Mouse (Mus musculus) cerebellum, adult 2 months (tissue): ENCODE measurements at regions not wholly inside any gene's neighbourhood (a gene's known extent, or its start where the extent isn't known, plus 50 kb on each side); places are given as distances from the start of the nearest gene placed in this dataset.

Source experiments
- DNase-seq, 2 experiments: peaks; one replicate each; pipeline ENCODE4 v3.0.0; 2021
- H3K27ac ChIP-seq: fragments of 200-500 bp; 2 replicates; pipeline ENCODE4 v1.5.1; 2012; ENCODE audit warnings: low read length, control low read depth, inconsistent platforms; ENCODE audit not compliant: insufficient read depth
- H3K27me3 ChIP-seq: fragments of 200-500 bp; 2 replicates; pipeline ENCODE4 v1.6.1; 2012; ENCODE audit warnings: inconsistent platforms, mild to moderate bottlenecking, low read length, moderate library complexity; ENCODE audit not compliant: control insufficient read depth, insufficient read depth
- H3K4me1 ChIP-seq: fragments of 200-500 bp; 2 replicates; pipeline ENCODE4 v1.6.1; 2011; ENCODE audit warnings: low read length; ENCODE audit not compliant: control insufficient read depth, insufficient read depth
- H3K4me3 ChIP-seq: fragments of 200-500 bp; replicated peaks from 2 replicates; pipeline ENCODE3; 2011; ENCODE audit warnings: mild to moderate bottlenecking, low read depth, low read length, control low read depth; ENCODE audit not compliant: insufficient read depth
- CTCF ChIP-seq: fragments of 200-500 bp; IDR thresholded peaks from 2 replicates; pipeline ENCODE4 v1.5.1; 2011; ENCODE audit warnings: low read depth, mild to moderate bottlenecking, control low read depth, low read length, moderate library complexity, borderline replicate concordance; ENCODE audit not compliant: insufficient read depth
- POLR2A ChIP-seq: fragments of 200-500 bp; IDR thresholded peaks from 2 replicates; pipeline ENCODE4 v1.6.1; 2011; ENCODE audit warnings: low read length, control low read depth, borderline replicate concordance; ENCODE audit not compliant: insufficient read depth
- WGBS: fragments of 180-500 bp; shearing (Covaris S2); methylation state at CpG from one replicate; pipeline ENCODE4 v1.1.7; 2018; 5-methylcytosine and 5-hydroxymethylcytosine counted together

- Histone ChIP-seq H3K4me3 (no peak overlapping the region), H3K27ac (no peak overlapping the region), H3K27me3 (no peaks in the 10 kb centered on the region), H3K4me1 (no peaks in the 10 kb centered on the region)
- DNase-seq, result no peak
- TF ChIP-seq POLR2A (no peak), CTCF (no peak)
- 87% methylated on average over 24 of the region's 24 CpGs for WGBS
Observed at GRCm38 (mm10) chr3:131941961-131942753, 142.9 kb upstream of the Dkk2 start.

GRCm38 (mm10) chr3:131943436-131943835 lies 141.7 kb upstream of the Dkk2 start:
- Histone ChIP-seq H3K27me3 (no peaks in the 10 kb centered on the region), H3K4me1 (no peaks in the 10 kb centered on the region), H3K4me3 (no peak overlapping the region), H3K27ac (no peak overlapping the region)
- WGBS, result 91% methylated on average over 7 of the region's 7 CpGs
- TF ChIP-seq CTCF (no peak), POLR2A (no peak)
- no peak for DNase-seq

GRCm38 (mm10) chr3:131955771-131956170 lies 129.3 kb upstream of the Dkk2 start:
- Histone ChIP-seq H3K4me1 (no peaks in the 10 kb centered on the region), H3K27me3 (no peaks in the 10 kb centered on the region), H3K4me3 (no peak overlapping the region), H3K27ac (no peak overlapping the region)
- no peak for TF ChIP-seq CTCF
- TF ChIP-seq POLR2A, result no peak
- DNase-seq, result no peak
- WGBS, result 96% methylated on average over 11 of the region's 11 CpGs

GRCm38 (mm10) chr3:131960636-131961035 lies 124.5 kb upstream of the Dkk2 start:
- no peak for TF ChIP-seq POLR2A
- TF ChIP-seq CTCF, result no peak
- H3K4me3 ChIP-seq, result no peak overlapping the region
- H3K27ac ChIP-seq, result no peak overlapping the region
- no peak for DNase-seq
- no peaks in the 10 kb centered on the region for H3K27me3 ChIP-seq
- H3K4me1 ChIP-seq, result no peaks in the 10 kb centered on the region
- 89% methylated on average over 1 of the region's 1 CpGs for WGBS

GRCm38 (mm10) chr3:131961571-131961970 lies 123.5 kb upstream of the Dkk2 start:
- DNase-seq, result no peak
- TF ChIP-seq CTCF (no peak), POLR2A (no peak)
- Histone ChIP-seq H3K27ac (no peak overlapping the region), H3K4me3 (no peak overlapping the region), H3K4me1 (no peaks in the 10 kb centered on the region), H3K27me3 (no peaks in the 10 kb centered on the region)

GRCm38 (mm10) chr3:131962870-131963269 lies 122.2 kb upstream of the Dkk2 start:
- WGBS, result 53% methylated on average over 2 of the region's 2 CpGs
- H3K4me1 ChIP-seq, result no peaks in the 10 kb centered on the region
- no peak overlapping the region for H3K4me3 ChIP-seq
- H3K27ac ChIP-seq, result no peak overlapping the region
- DNase-seq, result no peak
- H3K27me3 ChIP-seq, result no peaks in the 10 kb centered on the region
- TF ChIP-seq CTCF (no peak), POLR2A (no peak)

GRCm38 (mm10) chr3:131964952-131965351 lies 120.1 kb upstream of the Dkk2 start:
- DNase-seq, result no peak
- 90% methylated on average over 9 of the region's 9 CpGs for WGBS
- TF ChIP-seq CTCF, result no peak
- no peak overlapping the region for H3K27ac ChIP-seq
- H3K4me3 ChIP-seq, result no peak overlapping the region
- no peaks in the 10 kb centered on the region for H3K4me1 ChIP-seq
- H3K27me3 ChIP-seq, result no peaks in the 10 kb centered on the region

- WGBS, result 94% methylated on average over 9 of the region's 9 CpGs
- DNase-seq, result no peak
- no peak overlapping the region for H3K4me3 ChIP-seq
- no peaks in the 10 kb centered on the region for H3K27me3 ChIP-seq
- no peak for TF ChIP-seq CTCF
- TF ChIP-seq POLR2A, result no peak
- no peaks in the 10 kb centered on the region for H3K4me1 ChIP-seq
- H3K27ac ChIP-seq, result no peak overlapping the region
Observed at GRCm38 (mm10) chr3:131965456-131966160, 119.5 kb upstream of the Dkk2 start.
